Mouse (Mus musculus) embryonic facial prominence, embryonic 13.5 days (tissue): ENCODE data around the gene Klhl40. TPM values are rescaled to one million over a fixed set of nuclear protein-coding genes. Genes with fewer than 3 reads are reported as not detected.

Experiments used
- ATAC-seq: fragments of 200-750 bp; cut with Nextera tagmentation; 2 replicates; pipeline ENCODE4 v1.8.0; 2017; ENCODE audit warnings: low read depth; ENCODE audit not compliant: insufficient number of reproducible peaks, insufficient read depth, low FRiP score, low TSS enrichment
- H3K27ac ChIP-seq: fragments of 300-500 bp; sonication (generic); 2 replicates; pipeline ENCODE4 v1.5.1; 2015; ENCODE audit warnings: moderate library complexity, mild to moderate bottlenecking, inconsistent platforms
- H3K27me3 ChIP-seq: fragments of 300-500 bp; sonication (generic); 2 replicates; pipeline ENCODE4 v1.6.1; 2015; ENCODE audit warnings: mild to moderate bottlenecking, inconsistent platforms
- H3K36me3 ChIP-seq: fragments of 300-500 bp; sonication (generic); 2 replicates; pipeline ENCODE4 v1.6.1; 2015; ENCODE audit warnings: mild to moderate bottlenecking, inconsistent platforms
- H3K4me1 ChIP-seq: fragments of 300-500 bp; sonication (generic); 2 replicates; pipeline ENCODE4 v1.6.1; 2015; ENCODE audit warnings: inconsistent platforms
- H3K4me2 ChIP-seq: fragments of 300-500 bp; sonication (generic); 2 replicates; pipeline ENCODE4 v1.6.1; 2015; ENCODE audit warnings: moderate library complexity, mild to moderate bottlenecking, inconsistent platforms
- H3K4me3 ChIP-seq: fragments of 300-500 bp; sonication (generic); 2 replicates; pipeline ENCODE4 v1.5.1; 2015; ENCODE audit warnings: mild to moderate bottlenecking, inconsistent platforms
- H3K9ac ChIP-seq: fragments of 300-500 bp; sonication (generic); 2 replicates; pipeline ENCODE4 v1.6.1; 2015; ENCODE audit warnings: mild to moderate bottlenecking, inconsistent platforms
- H3K9me3 ChIP-seq: fragments of 300-500 bp; sonication (generic); 2 replicates; pipeline ENCODE4 v1.6.1; 2016; ENCODE audit warnings: inconsistent platforms
- WGBS: fragments of 180-500 bp; shearing (Covaris S2); methylation state at CpG from one replicate; pipeline ENCODE4 v1.1.7; 2015; ENCODE audit warnings: mixed read lengths; 5-methylcytosine and 5-hydroxymethylcytosine counted together
- polyA plus RNA-seq: library from polyadenylated mRNA; unstranded; fragments of >200 nt; fragmentation: Nextera tagmentation; extraction: Ambion mirVana; gene quantifications from 2 replicates; pipeline ENCODE4 v1.2.1, GENCODE M21; 2015

Gene Klhl40
- polyA plus RNA-seq, 1 experiment from 2014 or later = 1.2 TPM

- ATAC-seq = peak; percentile 33; the same call in 1 of the 2 replicates
- Histone ChIP-seq H3K4me1 (peaks cover 52% of the 10 kb centered on the region), H3K36me3 (peaks cover 48% of the 10 kb centered on the region), H3K9me3 (no peaks in the 10 kb centered on the region), H3K4me3 (peak overlapping the region; percentile 87), H3K27me3 (no peaks in the 10 kb centered on the region), H3K4me2 (peak overlapping the region; percentile 76), H3K9ac (peak overlapping the region; percentile 95), H3K27ac (peak overlapping the region; percentile 91)
- 2% methylated on average over 43 of the region's 43 CpGs for WGBS
Measured at GRCm38 (mm10) chr9:121760271-121761090, 16.9 kb upstream of the Klhl40 start.

GRCm38 (mm10) chr9:121761091-121761665, 16.2 kb upstream of the Klhl40 start:
- 63% methylated on average over 10 of the region's 10 CpGs for WGBS
- peak overlapping the region; percentile 87 for H3K4me3 ChIP-seq
- ATAC-seq = no peak

DNA sequence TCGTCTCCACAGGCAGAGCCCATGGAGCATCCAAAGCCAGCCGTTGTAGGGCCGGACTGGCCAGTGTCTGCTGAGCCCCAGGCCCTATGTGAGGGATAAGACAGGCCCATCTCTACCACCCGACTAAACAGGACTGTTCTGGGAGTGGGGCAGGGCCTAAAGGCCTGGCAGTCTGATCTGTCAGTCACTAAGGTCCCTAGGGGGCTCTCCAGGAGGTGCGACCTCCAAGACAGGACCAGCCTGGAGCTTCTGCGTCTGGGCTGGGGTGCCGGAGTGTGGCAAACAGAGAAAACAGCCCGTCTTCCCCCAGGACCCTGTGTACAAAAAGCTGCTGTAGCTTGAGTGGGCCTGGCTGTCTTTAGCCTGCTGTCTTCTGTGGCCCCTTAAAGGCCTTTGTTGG, 15.6 kb upstream of the Klhl40 start:
- H3K4me1 ChIP-seq = peaks cover 47% of the 10 kb centered on the region
- H3K4me3 ChIP-seq = no peak overlapping the region
- peak overlapping the region; percentile 76; the same call in 1 of the 2 replicates for H3K4me2 ChIP-seq
- no peak overlapping the region for H3K9ac ChIP-seq
- no peaks in the 10 kb centered on the region for H3K9me3 ChIP-seq
- WGBS = 63% methylated on average over 8 of the region's 8 CpGs
- H3K27me3 ChIP-seq = no peaks in the 10 kb centered on the region
- H3K36me3 ChIP-seq = peaks cover 50% of the 10 kb centered on the region
- H3K27ac ChIP-seq = no peak overlapping the region; the same call in 1 of the 2 replicates
- ATAC-seq = no peak

More at GRCm38 (mm10) chr9:121761091-121761665, 16.2 kb upstream of the Klhl40 start:
- Histone ChIP-seq H3K9ac (peak overlapping the region; percentile 95), H3K9me3 (no peaks in the 10 kb centered on the region), H3K4me1 (peaks cover 50% of the 10 kb centered on the region), H3K4me2 (peak overlapping the region; percentile 76), H3K27me3 (no peaks in the 10 kb centered on the region), H3K27ac (peak overlapping the region; percentile 91; the same call in 1 of the 2 replicates), H3K36me3 (peaks cover 48% of the 10 kb centered on the region)

DNA sequence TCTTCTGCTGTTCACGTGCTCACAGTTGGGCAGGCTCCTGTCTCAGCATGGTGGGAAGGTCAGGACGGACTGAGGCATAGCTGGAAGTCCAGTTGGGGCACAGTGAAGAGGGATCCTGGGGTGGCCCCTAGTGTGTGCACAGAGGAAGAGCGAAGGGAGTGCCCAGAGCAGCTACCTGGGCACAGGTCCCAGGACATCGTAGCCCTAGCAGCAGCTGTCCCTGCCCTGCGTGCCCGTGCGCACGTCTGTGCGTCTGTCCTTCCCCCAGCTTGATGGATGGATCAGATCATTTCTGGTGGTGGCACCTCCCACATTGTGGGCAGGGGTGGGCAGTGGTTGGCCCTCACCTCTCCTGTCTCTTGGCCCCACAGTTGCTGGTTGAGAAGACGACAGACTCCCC, 15.2 kb upstream of the Klhl40 start:
- peaks cover 52% of the 10 kb centered on the region for H3K36me3 ChIP-seq

GRCm38 (mm10) chr9:121762761-121763160, 14.6 kb upstream of the Klhl40 start:
- peaks cover 44% of the 10 kb centered on the region for H3K4me1 ChIP-seq
- 90% methylated on average over 25 of the region's 25 CpGs for WGBS
- H3K9me3 ChIP-seq = no peaks in the 10 kb centered on the region
- H3K9ac ChIP-seq = 0 out of 2 replicates have a peak overlapping the region, but pooled peaks have one; percentile 27
- H3K4me2 ChIP-seq = no peak overlapping the region
- no peak for ATAC-seq
- H3K36me3 ChIP-seq = peaks cover 57% of the 10 kb centered on the region
- no peaks in the 10 kb centered on the region for H3K27me3 ChIP-seq
- no peak overlapping the region for H3K4me3 ChIP-seq
- no peak overlapping the region for H3K27ac ChIP-seq

More for the DNA sequence above, 15.2 kb upstream of the Klhl40 start:
- no peak overlapping the region for H3K4me2 ChIP-seq
- H3K9me3 ChIP-seq = no peaks in the 10 kb centered on the region
- no peak overlapping the region for H3K27ac ChIP-seq
- no peak for ATAC-seq
- 87% methylated on average over 10 of the region's 10 CpGs for WGBS
- H3K9ac ChIP-seq = no peak overlapping the region
- no peaks in the 10 kb centered on the region for H3K27me3 ChIP-seq
- H3K4me1 ChIP-seq = peaks cover 44% of the 10 kb centered on the region
- no peak overlapping the region for H3K4me3 ChIP-seq

DNA sequence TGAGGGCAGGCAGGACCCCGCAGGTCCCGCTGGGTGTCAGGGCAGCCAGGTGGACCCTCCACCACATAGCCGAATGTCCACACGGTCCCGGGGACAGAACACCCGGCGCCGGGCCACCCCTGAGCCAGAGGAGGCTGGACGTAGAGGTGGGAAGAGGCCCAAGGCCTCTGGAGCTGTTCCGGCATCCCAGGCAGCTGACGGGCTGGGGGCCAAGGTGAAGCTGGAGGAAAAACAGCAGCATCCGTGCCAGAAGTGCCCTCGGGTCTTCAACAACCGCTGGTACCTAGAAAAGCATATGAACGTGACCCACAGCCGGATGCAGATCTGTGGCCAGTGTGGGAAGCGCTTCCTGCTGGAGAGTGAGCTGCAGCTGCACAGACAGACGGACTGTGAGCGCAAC, 13.7 kb upstream of the Klhl40 start:
- H3K4me2 ChIP-seq = no peak overlapping the region
- ATAC-seq = no peak
- WGBS = 86% methylated on average over 19 of the region's 19 CpGs
- H3K36me3 ChIP-seq = peaks cover 67% of the 10 kb centered on the region
- H3K9me3 ChIP-seq = no peaks in the 10 kb centered on the region
- H3K4me3 ChIP-seq = no peak overlapping the region
- peak overlapping the region; percentile 27; the same call in 1 of the 2 replicates for H3K9ac ChIP-seq
- no peak overlapping the region for H3K27ac ChIP-seq
- H3K4me1 ChIP-seq = peaks cover 39% of the 10 kb centered on the region
- no peaks in the 10 kb centered on the region for H3K27me3 ChIP-seq

GRCm38 (mm10) chr9:121765166-121765855, 12.1 kb upstream of the Klhl40 start:
- peaks cover 33% of the 10 kb centered on the region for H3K4me1 ChIP-seq
- 93% methylated on average over 16 of the region's 16 CpGs for WGBS

DNA sequence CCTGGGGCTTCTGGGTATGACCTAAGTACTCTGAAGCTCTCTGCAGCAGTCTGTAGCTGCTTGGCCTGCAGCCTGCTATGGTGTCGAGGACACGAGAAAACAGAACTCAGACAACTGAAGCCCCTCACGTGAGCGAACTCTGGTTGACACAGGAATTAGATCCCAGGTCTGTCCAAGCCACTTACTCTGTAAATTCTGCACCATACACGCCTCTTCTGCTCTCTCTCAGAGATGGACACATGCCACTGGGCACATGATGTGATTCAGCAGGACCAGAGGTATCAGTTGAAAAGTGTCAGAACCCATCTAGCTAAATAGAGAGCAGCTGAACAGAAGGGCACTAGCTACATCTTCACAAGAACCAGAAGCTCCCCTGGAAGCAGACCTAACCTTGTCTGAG, 5.0 kb upstream of the Klhl40 start:
- ATAC-seq = no peak
- no peak overlapping the region for H3K4me2 ChIP-seq
- 76% methylated on average over 5 of the region's 5 CpGs for WGBS
- no peak overlapping the region for H3K27ac ChIP-seq
- no peak overlapping the region for H3K4me3 ChIP-seq
- peaks cover 9% of the 10 kb centered on the region for H3K4me1 ChIP-seq
- H3K9ac ChIP-seq = no peak overlapping the region
- H3K27me3 ChIP-seq = peaks cover 21% of the 10 kb centered on the region
- peaks cover 17% of the 10 kb centered on the region for H3K36me3 ChIP-seq
- H3K9me3 ChIP-seq = no peaks in the 10 kb centered on the region

More at GRCm38 (mm10) chr9:121765166-121765855, 12.1 kb upstream of the Klhl40 start:
- H3K27ac ChIP-seq = no peak overlapping the region
- H3K9ac ChIP-seq = no peak overlapping the region
- H3K36me3 ChIP-seq = peaks cover 71% of the 10 kb centered on the region
- no peak overlapping the region for H3K4me3 ChIP-seq
- no peak for ATAC-seq
- H3K9me3 ChIP-seq = no peaks in the 10 kb centered on the region
- H3K27me3 ChIP-seq = no peaks in the 10 kb centered on the region
- H3K4me2 ChIP-seq = no peak overlapping the region

DNA sequence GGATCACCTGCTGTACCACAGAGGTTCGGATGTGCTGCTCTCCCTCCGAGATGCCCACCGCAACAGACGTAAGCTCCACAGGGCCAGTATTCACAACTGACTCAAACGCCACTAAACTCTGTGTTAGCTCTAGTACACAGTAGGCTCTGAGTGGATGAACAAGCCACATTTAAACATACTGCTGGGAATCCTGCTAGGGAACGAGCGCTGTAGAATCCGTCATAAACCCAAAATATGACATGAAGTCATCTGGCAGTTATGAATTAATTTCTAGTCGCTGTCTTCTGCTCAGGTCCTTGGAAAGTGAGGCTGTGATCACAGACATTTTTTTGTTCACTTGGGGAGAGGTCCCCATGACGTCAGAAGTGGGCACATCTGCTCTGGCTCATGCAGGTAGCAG, 1.5 kb upstream of the Klhl40 start:
- Histone ChIP-seq H3K4me3 (no peak overlapping the region), H3K4me1 (peaks cover 11% of the 10 kb centered on the region), H3K27ac (no peak overlapping the region), H3K9me3 (no peaks in the 10 kb centered on the region), H3K27me3 (peaks cover 49% of the 10 kb centered on the region), H3K4me2 (no peak overlapping the region), H3K36me3 (no peaks in the 10 kb centered on the region), H3K9ac (no peak overlapping the region)
- 83% methylated on average over 10 of the region's 10 CpGs for WGBS
- ATAC-seq = no peak

GRCm38 (mm10) chr9:121776511-121776910, 896 bp upstream of the Klhl40 start:
- H3K4me2 ChIP-seq = no peak overlapping the region
- H3K9me3 ChIP-seq = no peaks in the 10 kb centered on the region
- H3K36me3 ChIP-seq = no peaks in the 10 kb centered on the region
- peaks cover 49% of the 10 kb centered on the region for H3K27me3 ChIP-seq
- H3K4me3 ChIP-seq = no peak overlapping the region
- H3K27ac ChIP-seq = no peak overlapping the region
- 76% methylated on average over 7 of the region's 7 CpGs for WGBS
- no peak overlapping the region for H3K9ac ChIP-seq
- peaks cover 11% of the 10 kb centered on the region for H3K4me1 ChIP-seq
- ATAC-seq = no peak

DNA sequence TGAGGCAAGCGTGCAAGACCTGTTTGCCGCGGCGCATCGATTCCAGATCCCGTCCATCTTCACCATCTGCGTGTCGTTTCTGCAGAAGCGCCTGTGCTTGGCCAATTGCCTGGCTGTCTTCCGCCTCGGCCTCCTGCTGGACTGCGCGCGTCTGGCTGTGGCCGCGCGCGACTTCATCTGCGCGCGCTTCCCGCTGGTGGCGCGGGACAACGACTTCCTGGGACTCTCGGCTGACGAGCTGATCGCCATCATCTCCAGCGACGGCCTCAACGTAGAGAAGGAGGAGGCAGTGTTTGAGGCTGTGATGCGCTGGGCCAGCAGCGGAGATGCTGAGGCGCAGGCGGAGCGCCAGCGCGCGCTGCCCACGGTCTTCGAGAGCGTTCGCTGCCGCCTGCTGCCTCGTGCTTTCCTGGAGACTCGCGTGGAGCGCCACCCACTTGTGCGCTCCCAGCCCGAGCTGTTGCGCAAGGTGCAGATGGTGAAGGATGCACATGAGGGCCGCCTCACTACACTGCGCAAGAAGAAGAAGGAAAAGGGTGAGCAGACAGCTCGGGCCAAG, 738 bp downstream of the Klhl40 start:
- no peaks in the 10 kb centered on the region for H3K9me3 ChIP-seq
- no peaks in the 10 kb centered on the region for H3K36me3 ChIP-seq
- H3K27ac ChIP-seq = no peak overlapping the region
- peak overlapping the region; percentile 39 for H3K4me3 ChIP-seq
- H3K27me3 ChIP-seq = peaks cover 49% of the 10 kb centered on the region
- 12% methylated on average over 54 of the region's 54 CpGs for WGBS
- no peak for ATAC-seq
- peaks cover 11% of the 10 kb centered on the region for H3K4me1 ChIP-seq
- peak overlapping the region; percentile 51 for H3K9ac ChIP-seq
- H3K4me2 ChIP-seq = peak overlapping the region; percentile 73
